Comparison of ENCODE assay signal across 10 mouse cellular contexts in the genomic region with DNA sequence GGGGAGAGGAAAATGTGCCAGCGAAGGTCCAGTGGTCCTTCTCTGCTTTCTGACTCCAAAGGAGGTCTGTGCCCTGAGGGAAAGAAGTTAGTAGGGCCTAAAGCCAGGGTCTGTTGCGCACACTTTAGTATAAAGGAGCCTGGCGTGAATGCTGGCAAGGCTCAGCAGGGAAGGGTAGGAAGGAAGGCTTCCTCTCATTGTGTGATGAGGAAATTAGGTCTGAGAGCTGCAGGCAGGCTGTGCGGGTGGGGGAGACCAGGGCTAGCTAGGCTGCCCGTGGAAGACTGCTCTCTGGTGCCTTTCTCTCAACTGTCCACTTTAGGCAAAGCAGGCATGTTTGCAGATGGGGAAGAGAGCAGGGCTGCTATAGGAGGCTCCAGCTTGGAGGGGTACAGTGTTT. TPM values are rescaled to one million over a fixed set of nuclear protein-coding genes. Genes with fewer than 3 reads are reported as not detected.
DNase-seq lines count a peak whose midpoint lies in the region; ATAC-seq lines count a peak whose summit lies in the region.
"Had no signal": no experiment of that assay in that cellular context is flagged by ENCODE, and none has a peak within 500 bp of the region (broad histone marks: within the 10 kb centered on the region; RNA-seq: fewer than 3 reads in every experiment).

No protein-coding gene starts in this region.

- no peak overlapping the region for H3K4me3 ChIP-seq in forebrain, embryonic 11.5 days (ENCODE audit: low read depth, low read length)
- no peak overlapping the region for H3K4me3 ChIP-seq in forebrain, embryonic 15.5 days
- H3K4me3 ChIP-seq in heart, embryonic 11.5 days (ENCODE audit: low read depth, low read length): no peak overlapping the region
- H3K4me3 ChIP-seq: erythroblast, embryonic 14.5 days had no signal

- 32% methylated on average over 5 of the region's 5 CpGs for WGBS in forebrain, embryonic 11.5 days
- 19% methylated on average over 5 of the region's 5 CpGs for WGBS in forebrain, embryonic 15.5 days
- WGBS in heart, embryonic 11.5 days (ENCODE audit: insufficient replicate concordance): 51% methylated on average over 5 of the region's 5 CpGs

- no peak overlapping the region for H3K27ac ChIP-seq in forebrain, embryonic 11.5 days (ENCODE audit: low read depth, low read length)
- H3K27ac ChIP-seq in forebrain, embryonic 15.5 days (replicated peaks): no peak overlapping the region
- peak overlapping the region; percentile 66 for H3K27ac ChIP-seq in heart, embryonic 11.5 days (ENCODE audit: low read depth, low read length)

- 0 out of 2 replicates have a peak overlapping the region, but pooled peaks have one; percentile 9 for H3K9ac ChIP-seq in forebrain, embryonic 11.5 days (ENCODE audit: low read length)
- no peak overlapping the region for H3K9ac ChIP-seq in forebrain, embryonic 15.5 days (replicated peaks)
- H3K9ac ChIP-seq in heart, embryonic 11.5 days (ENCODE audit: low read depth, low read length): no peak overlapping the region

- H3K27me3 ChIP-seq in forebrain, embryonic 11.5 days (ENCODE audit: control insufficient read depth, insufficient read depth, low read length): no peaks in the 10 kb centered on the region
- no peaks in the 10 kb centered on the region for H3K27me3 ChIP-seq in forebrain, embryonic 15.5 days
- peaks cover 6% of the 10 kb centered on the region for H3K27me3 ChIP-seq in heart, embryonic 11.5 days (ENCODE audit: control insufficient read depth, insufficient read depth, low read length)

- H3K4me1 ChIP-seq in forebrain, embryonic 11.5 days (replicated peaks; ENCODE audit: control insufficient read depth, insufficient read depth, low read length): 0 out of 2 replicates have a peak, but pooled peaks cover 2% of the 10 kb centered on the region
- H3K4me1 ChIP-seq in forebrain, embryonic 15.5 days: no peaks in the 10 kb centered on the region
- H3K4me1 ChIP-seq in heart, embryonic 11.5 days (ENCODE audit: control insufficient read depth, insufficient read depth, low read length): peaks cover 86% of the 10 kb centered on the region

- no peaks in the 10 kb centered on the region for H3K36me3 ChIP-seq in forebrain, embryonic 11.5 days (ENCODE audit: control insufficient read depth, insufficient read depth, low read length)
- H3K36me3 ChIP-seq in forebrain, embryonic 15.5 days: no peaks in the 10 kb centered on the region
- H3K36me3 ChIP-seq in heart, embryonic 11.5 days (ENCODE audit: control insufficient read depth, insufficient read depth, low read length): no peaks in the 10 kb centered on the region

- no peak overlapping the region for H3K4me2 ChIP-seq in forebrain, embryonic 11.5 days (ENCODE audit: low read depth, low read length, severe bottlenecking)
- H3K4me2 ChIP-seq in forebrain, embryonic 15.5 days (replicated peaks): no peak overlapping the region
- H3K4me2 ChIP-seq in heart, embryonic 11.5 days: peak overlapping the region; percentile 16; the same call in 1 of the 2 replicates

- no peaks in the 10 kb centered on the region for H3K9me3 ChIP-seq in forebrain, embryonic 11.5 days (ENCODE audit: control insufficient read depth, low read length)
- no peaks in the 10 kb centered on the region for H3K9me3 ChIP-seq in forebrain, embryonic 15.5 days
- H3K9me3 ChIP-seq in heart, embryonic 11.5 days (replicated peaks; ENCODE audit: control insufficient read depth, low read length): no peaks in the 10 kb centered on the region

- no peak for ATAC-seq in forebrain, embryonic 11.5 days (replicated peaks; ENCODE audit: low FRiP score)
- no peak for ATAC-seq in forebrain, embryonic 15.5 days (replicated peaks)
- ATAC-seq in heart, embryonic 11.5 days (replicated peaks; ENCODE audit: insufficient number of reproducible peaks, low FRiP score, low TSS enrichment): no peak

- DNase-seq in forebrain, embryonic 11.5 days (ENCODE audit: low spot score): no peak
- peak; percentile 63 for DNase-seq in kidney, postnatal 10 days
- DNase-seq in lung, postnatal 36 days: peak; percentile 74
- DNase-seq in cerebellum, postnatal 36 days: no peak
- no peak for DNase-seq in spleen, postnatal 36 days (ENCODE audit: low spot score in 2 of 2)
- DNase-seq in testis, postnatal 10 days (ENCODE audit: low spot score): no peak
- DNase-seq: right cerebral cortex, postnatal 14 days had no signal

RNA-seq across cellular contexts. Expression of gene Rxra, which starts 14.5 kb away (rescaled TPM):
- polyA plus RNA-seq in forebrain, embryonic 11.5 days (2014; fragmentation: Nextera tagmentation; extraction: Ambion mirVana): 6.5 and 6.9 TPM in 2 replicates
- polyA plus RNA-seq in forebrain, embryonic 15.5 days (2015; fragmentation: Nextera tagmentation; extraction: Ambion mirVana): 3.2 TPM in 2 replicates
- polyA plus RNA-seq in heart, embryonic 11.5 days (2014; fragmentation: Nextera tagmentation; extraction: Ambion mirVana): 4.2 and 5.2 TPM in 2 replicates

Comparison
In these comparisons a context has a peak if more than half of its experiments do, and no peak if none do; other contexts are left out.
1. DNase-seq: peak in kidney, postnatal 10 days (single experiment) and lung, postnatal 36 days (single experiment); none in forebrain, embryonic 11.5 days (single experiment), cerebellum, postnatal 36 days (0 of 2), spleen, postnatal 36 days (0 of 2) and testis, postnatal 10 days (single experiment).